Mouse (Mus musculus): Measurements from ENCODE around the gene Intu. TPM values are rescaled to one million over a fixed set of nuclear protein-coding genes. Genes with fewer than 3 reads are reported as not detected.

The Intu gene
- polyA plus RNA-seq, 1 experiment = 2.0 TPM

DNA sequence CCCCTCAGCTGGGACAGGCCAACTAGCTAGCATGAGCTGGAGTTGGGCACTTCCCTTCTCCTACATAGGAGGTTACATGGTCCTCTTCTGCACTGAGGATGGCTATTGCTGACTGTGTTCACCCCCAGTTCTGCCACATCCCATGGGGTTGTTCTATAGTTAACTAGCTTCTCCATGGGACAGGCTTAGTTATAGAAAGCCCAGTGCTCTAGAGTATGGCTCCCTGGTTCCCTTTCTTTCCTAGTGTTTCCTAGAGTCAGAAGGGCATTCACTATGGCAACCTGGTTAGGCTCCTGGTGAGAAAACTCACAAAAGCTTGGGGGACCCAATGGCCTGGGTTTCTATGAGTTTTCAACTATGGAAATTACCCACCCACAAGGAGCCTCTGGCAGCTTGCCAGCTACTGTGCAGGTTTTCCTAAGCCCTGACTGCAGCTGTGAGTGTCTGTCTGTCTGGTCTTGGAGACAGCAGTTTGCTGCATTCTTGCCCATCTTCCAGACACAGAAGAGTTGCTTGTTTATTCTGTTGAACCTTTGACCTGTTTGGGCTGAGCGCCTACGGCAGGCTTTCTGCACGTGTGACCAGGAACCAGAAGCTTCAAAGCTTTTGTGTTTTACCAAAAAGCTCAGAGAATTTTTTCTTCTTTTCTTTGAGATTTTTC, 154.9 kb downstream of the Intu start:
- no peaks in the 10 kb centered on the region for H3K27me3 ChIP-seq (ENCODE audit: control insufficient read depth, insufficient read depth, insufficient read length)
- no peaks in the 10 kb centered on the region for H3K36me3 ChIP-seq (ENCODE audit: control insufficient read depth, insufficient read depth)
- H3K4me3 ChIP-seq (ENCODE audit: insufficient read depth, poor library complexity, severe bottlenecking) = peak overlapping the region; percentile 6
- TF ChIP-seq CEBPB (IDR thresholded peaks at IDR 0.05; ENCODE audit: low read depth) (no peak), MYOG (IDR thresholded peaks at IDR 0.05; ENCODE audit: control insufficient read depth, extremely low read depth, insufficient read length) (no peak), MYOD1 (IDR thresholded peaks at IDR 0.05; ENCODE audit: control insufficient read depth, insufficient read length, low read depth) (peak; percentile 80)
- no peak overlapping the region for H3ac ChIP-seq (ENCODE audit: control insufficient read depth, insufficient read length, low read depth)
- no peaks in the 10 kb centered on the region for H3K79me3 ChIP-seq (ENCODE audit: low read depth)
- no peaks in the 10 kb centered on the region for H3K79me2 ChIP-seq (ENCODE audit: control insufficient read depth, insufficient read depth)

DNA sequence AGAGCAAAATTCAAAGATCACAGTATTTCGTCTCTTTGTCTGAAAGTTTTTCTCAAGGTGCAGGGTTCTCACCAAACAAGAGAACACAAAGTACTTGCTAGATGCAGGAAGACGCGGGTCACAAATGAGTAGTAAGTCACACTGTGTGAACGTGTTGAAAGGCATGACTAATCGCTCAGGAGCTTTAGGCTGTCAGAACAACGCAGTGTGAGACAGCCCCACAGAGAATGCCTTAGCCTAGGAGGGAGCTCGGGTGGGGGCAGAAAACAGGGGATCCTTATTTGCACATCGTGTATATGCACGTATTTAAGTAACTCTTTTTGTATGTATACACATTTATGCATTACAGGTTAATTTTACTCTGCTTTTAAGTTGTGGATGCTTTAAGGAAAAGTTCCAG, 155.8 kb downstream of the Intu start:
- no peaks in the 10 kb centered on the region for H3K79me3 ChIP-seq (ENCODE audit: low read depth)
- no peaks in the 10 kb centered on the region for H3K36me3 ChIP-seq (ENCODE audit: control insufficient read depth, insufficient read depth)
- no peak overlapping the region for H3K4me3 ChIP-seq (ENCODE audit: insufficient read depth, poor library complexity, severe bottlenecking)
- H3K79me2 ChIP-seq (ENCODE audit: control insufficient read depth, insufficient read depth) = no peaks in the 10 kb centered on the region
- no peaks in the 10 kb centered on the region for H3K27me3 ChIP-seq (ENCODE audit: control insufficient read depth, insufficient read depth, insufficient read length)
- TF ChIP-seq USF1 (IDR thresholded peaks at IDR 0.05; ENCODE audit: low read depth) (no peak), MYOD1 (IDR thresholded peaks at IDR 0.05; ENCODE audit: control insufficient read depth, insufficient read length, low read depth) (no peak)
- H3ac ChIP-seq (ENCODE audit: control insufficient read depth, insufficient read length, low read depth) = no peak overlapping the region

DNA sequence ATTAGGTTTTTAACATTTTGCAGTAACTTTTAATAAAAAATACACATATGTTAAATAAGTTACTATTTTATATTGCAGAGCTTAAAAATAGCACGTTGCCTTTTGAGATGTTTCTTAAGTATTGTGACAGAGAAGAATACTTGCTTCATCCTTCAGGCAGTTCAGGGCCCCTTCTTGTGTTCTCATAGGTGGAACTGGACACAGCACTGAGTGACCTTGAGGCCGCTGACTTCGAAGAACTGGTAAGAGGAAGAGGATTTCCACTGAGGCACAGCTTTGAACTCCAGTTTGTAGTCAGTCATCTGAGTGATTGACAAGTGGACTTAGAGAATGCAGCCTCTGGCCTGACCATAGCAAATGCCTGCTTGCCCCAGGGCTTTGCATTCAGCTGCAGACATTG, 156.5 kb downstream of the Intu start:
- H3ac ChIP-seq (ENCODE audit: control insufficient read depth, insufficient read length, low read depth) = no peak overlapping the region
- no peaks in the 10 kb centered on the region for H3K79me3 ChIP-seq (ENCODE audit: low read depth)
- no peak overlapping the region for H3K4me3 ChIP-seq (ENCODE audit: insufficient read depth, poor library complexity, severe bottlenecking)
- TF ChIP-seq USF1 (IDR thresholded peaks at IDR 0.05; ENCODE audit: low read depth) = no peak
- no peak for TF ChIP-seq CTCF (IDR thresholded peaks at IDR 0.05; ENCODE audit: control insufficient read depth, insufficient read depth, insufficient read length)
- TF ChIP-seq MYOD1 (IDR thresholded peaks at IDR 0.05; ENCODE audit: control insufficient read depth, insufficient read length, low read depth) = no peak
- TF ChIP-seq CEBPB (IDR thresholded peaks at IDR 0.05; ENCODE audit: low read depth) = no peak
- no peak for TF ChIP-seq FOSL1 (IDR thresholded peaks at IDR 0.05; ENCODE audit: insufficient read depth, low read length, poor library complexity, severe bottlenecking)
- no peak for TF ChIP-seq MYOG (IDR thresholded peaks at IDR 0.05; ENCODE audit: control insufficient read depth, extremely low read depth, insufficient read length)
- no peak for TF ChIP-seq MAX (IDR thresholded peaks at IDR 0.05)
- no peaks in the 10 kb centered on the region for H3K36me3 ChIP-seq (ENCODE audit: control insufficient read depth, insufficient read depth)
- H3K27me3 ChIP-seq (ENCODE audit: control insufficient read depth, insufficient read depth, insufficient read length) = no peaks in the 10 kb centered on the region
- no peaks in the 10 kb centered on the region for H3K79me2 ChIP-seq (ENCODE audit: control insufficient read depth, insufficient read depth)

DNA sequence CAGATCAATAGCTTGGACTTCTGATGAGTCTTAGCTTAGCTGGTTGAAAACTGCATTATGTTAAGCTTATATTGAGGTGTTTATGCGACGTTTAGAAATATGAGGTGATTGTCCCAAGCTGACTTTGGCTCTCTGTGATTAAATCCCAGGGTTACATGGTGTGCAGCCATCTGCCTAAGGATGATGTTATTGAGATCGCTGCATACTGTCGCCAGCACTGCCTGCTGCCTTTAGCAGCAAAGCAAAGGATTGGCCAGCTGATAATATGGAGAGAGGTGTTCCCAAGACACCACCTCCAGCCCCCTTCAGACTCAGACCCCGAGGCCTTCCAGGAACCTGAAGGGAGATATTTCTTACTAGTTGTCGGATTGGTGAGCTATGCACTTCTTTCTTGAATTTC, 160.5 kb downstream of the Intu start:
- no peaks in the 10 kb centered on the region for H3K27me3 ChIP-seq (ENCODE audit: control insufficient read depth, insufficient read depth, insufficient read length)
- no peaks in the 10 kb centered on the region for H3K79me3 ChIP-seq (ENCODE audit: low read depth)
- no peak for TF ChIP-seq CTCF (IDR thresholded peaks at IDR 0.05; ENCODE audit: control insufficient read depth, insufficient read depth, insufficient read length)
- TF ChIP-seq CEBPB (IDR thresholded peaks at IDR 0.05; ENCODE audit: low read depth) = no peak
- TF ChIP-seq MYOG (IDR thresholded peaks at IDR 0.05; ENCODE audit: control insufficient read depth, extremely low read depth, insufficient read length) = no peak
- no peak for TF ChIP-seq MAX (IDR thresholded peaks at IDR 0.05)
- no peak for TF ChIP-seq USF1 (IDR thresholded peaks at IDR 0.05; ENCODE audit: low read depth)
- no peak for TF ChIP-seq MYOD1 (IDR thresholded peaks at IDR 0.05; ENCODE audit: control insufficient read depth, insufficient read length, low read depth)
- TF ChIP-seq FOSL1 (IDR thresholded peaks at IDR 0.05; ENCODE audit: insufficient read depth, low read length, poor library complexity, severe bottlenecking) = no peak
- H3K4me3 ChIP-seq (ENCODE audit: insufficient read depth, poor library complexity, severe bottlenecking) = no peak overlapping the region
- no peak overlapping the region for H3ac ChIP-seq (ENCODE audit: control insufficient read depth, insufficient read length, low read depth)
- H3K79me2 ChIP-seq (ENCODE audit: control insufficient read depth, insufficient read depth) = no peaks in the 10 kb centered on the region
- H3K36me3 ChIP-seq (ENCODE audit: control insufficient read depth, insufficient read depth) = no peaks in the 10 kb centered on the region

DNA sequence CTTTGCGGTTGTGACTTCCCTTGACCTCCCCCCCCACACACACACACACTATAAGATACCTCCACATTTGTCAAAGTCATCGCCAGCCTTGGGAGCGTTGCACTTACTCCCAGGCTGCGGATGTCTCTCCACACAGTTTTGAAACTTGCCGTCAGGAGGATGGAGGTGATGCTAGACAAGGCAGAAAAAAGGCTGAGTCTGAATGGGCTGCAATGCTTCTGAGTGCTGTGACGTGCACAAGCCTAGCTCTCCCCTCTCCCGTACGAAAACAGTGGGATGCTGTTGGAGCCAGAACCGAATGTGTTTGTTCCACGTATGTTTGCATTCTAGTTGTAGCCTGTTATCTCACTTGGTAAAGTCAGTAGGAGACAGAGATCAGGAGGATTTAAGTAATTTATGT, 162.3 kb downstream of the Intu start:
- H3K79me3 ChIP-seq (ENCODE audit: low read depth) = no peaks in the 10 kb centered on the region
- no peaks in the 10 kb centered on the region for H3K79me2 ChIP-seq (ENCODE audit: control insufficient read depth, insufficient read depth)
- no peaks in the 10 kb centered on the region for H3K27me3 ChIP-seq (ENCODE audit: control insufficient read depth, insufficient read depth, insufficient read length)
- no peak overlapping the region for H3K4me3 ChIP-seq (ENCODE audit: insufficient read depth, poor library complexity, severe bottlenecking)
- H3ac ChIP-seq (ENCODE audit: control insufficient read depth, insufficient read length, low read depth) = no peak overlapping the region
- no peaks in the 10 kb centered on the region for H3K36me3 ChIP-seq (ENCODE audit: control insufficient read depth, insufficient read depth)
- TF ChIP-seq CTCF (IDR thresholded peaks at IDR 0.05; ENCODE audit: control insufficient read depth, insufficient read depth, insufficient read length) (no peak), FOSL1 (IDR thresholded peaks at IDR 0.05; ENCODE audit: insufficient read depth, low read length, poor library complexity, severe bottlenecking) (no peak), CEBPB (IDR thresholded peaks at IDR 0.05; ENCODE audit: low read depth) (no peak), MYOD1 (IDR thresholded peaks at IDR 0.05; ENCODE audit: control insufficient read depth, insufficient read length, low read depth) (no peak), MAX (IDR thresholded peaks at IDR 0.05) (no peak), MYOG (IDR thresholded peaks at IDR 0.05; ENCODE audit: control insufficient read depth, extremely low read depth, insufficient read length) (no peak), USF1 (IDR thresholded peaks at IDR 0.05; ENCODE audit: low read depth) (no peak)

DNA sequence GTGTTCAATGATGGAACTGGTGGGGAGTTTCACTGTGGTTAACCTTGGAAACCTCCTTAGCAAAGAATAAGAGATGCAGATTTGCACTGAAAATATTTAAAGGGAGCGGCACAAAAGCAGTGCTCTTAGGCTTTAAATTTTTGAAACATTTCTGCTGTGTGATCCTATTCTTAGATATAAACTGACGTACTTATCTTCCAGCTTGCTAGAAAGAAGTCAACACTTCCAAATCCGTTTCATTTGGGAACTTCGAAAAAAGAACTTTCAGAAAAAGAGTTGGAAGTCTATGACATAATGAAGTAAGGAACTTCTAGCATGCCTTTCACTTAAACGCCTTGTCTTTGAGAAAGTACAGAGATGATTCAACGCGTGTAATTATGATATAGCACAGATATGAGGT, 162.9 kb downstream of the Intu start:
- no peaks in the 10 kb centered on the region for H3K79me3 ChIP-seq (ENCODE audit: low read depth)
- H3K4me3 ChIP-seq (ENCODE audit: insufficient read depth, poor library complexity, severe bottlenecking) = no peak overlapping the region
- no peaks in the 10 kb centered on the region for H3K27me3 ChIP-seq (ENCODE audit: control insufficient read depth, insufficient read depth, insufficient read length)
- H3K36me3 ChIP-seq (ENCODE audit: control insufficient read depth, insufficient read depth) = no peaks in the 10 kb centered on the region
- no peaks in the 10 kb centered on the region for H3K79me2 ChIP-seq (ENCODE audit: control insufficient read depth, insufficient read depth)
- TF ChIP-seq USF1 (IDR thresholded peaks at IDR 0.05; ENCODE audit: low read depth) (no peak), CEBPB (IDR thresholded peaks at IDR 0.05; ENCODE audit: low read depth) (no peak)
- no peak overlapping the region for H3ac ChIP-seq (ENCODE audit: control insufficient read depth, insufficient read length, low read depth)

Data from C2C12 (cell line).